Mouse (Mus musculus): ENCODE results near the gene Whrn.
A peak's percentile ranks its signal among the peaks of the same experiment; 100 is the strongest.

Whrn gene

DNA sequence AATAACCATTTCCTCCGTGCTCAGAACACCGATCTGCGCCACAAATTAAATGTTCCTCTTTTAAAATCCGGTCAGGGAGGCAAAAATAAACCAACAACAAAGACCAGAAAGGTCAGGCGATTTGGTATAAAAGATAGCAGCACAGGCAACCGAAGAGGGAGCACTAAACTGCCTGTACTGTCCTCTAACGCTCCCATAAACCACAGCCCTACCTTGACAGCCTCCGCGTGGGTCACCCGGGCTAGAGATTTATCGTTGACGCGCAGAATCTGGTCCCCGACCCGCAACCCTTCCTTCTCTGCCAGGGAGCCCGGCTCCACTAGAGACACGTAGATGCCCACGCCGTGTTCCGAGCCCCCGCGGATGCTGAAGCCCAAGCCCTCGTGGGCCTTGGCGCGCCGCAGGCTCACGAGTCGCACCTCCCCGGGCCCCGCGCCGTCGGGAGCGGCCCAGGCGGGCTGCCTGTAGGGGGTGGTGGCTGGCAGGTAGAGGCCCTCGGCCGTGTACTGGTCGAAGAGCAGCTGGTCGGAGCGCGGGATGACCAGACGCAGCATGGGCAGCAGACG, 1.3 kb downstream of the Whrn start:
- DNase-seq (ENCODE audit: low read depth, low spot score) = no peak

DNA sequence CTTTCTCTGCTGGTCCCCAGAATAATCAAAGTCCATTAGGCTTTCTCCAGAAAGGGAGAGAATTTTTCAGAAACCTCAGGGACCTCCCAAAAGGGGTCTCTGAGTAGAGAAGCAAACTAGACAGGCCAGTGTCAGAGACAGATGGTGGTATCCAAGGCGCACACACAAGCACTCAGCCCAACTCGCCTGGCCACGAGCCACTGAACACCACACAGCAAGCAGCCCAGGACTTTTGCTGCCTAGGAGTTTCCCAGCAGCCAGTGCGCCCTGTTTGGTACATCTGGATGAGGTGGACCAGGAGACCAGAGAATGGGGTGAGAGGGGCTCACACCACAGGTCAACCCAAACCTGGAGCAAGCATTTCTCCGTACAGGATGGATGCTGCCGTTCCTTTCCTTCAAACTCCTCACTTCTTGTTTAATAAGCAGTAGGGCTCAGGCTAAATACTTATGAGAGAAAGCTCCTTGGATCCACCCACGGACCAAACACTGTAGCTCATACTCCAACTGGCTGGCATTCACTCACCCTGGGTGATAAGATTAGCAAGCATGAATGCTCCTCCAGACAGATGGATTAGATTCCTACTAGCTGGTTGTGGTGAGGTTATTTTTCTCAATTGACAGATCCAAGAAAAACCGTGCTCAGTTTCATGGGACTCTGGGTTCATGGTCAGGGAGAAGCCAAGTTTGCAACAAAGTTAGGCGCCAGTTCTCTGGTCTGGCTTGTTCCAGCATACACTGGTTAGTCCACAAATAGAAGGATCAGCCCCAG, 2.3 kb downstream of the Whrn start:
- no peak for DNase-seq (ENCODE audit: low read depth, low spot score)

DNA sequence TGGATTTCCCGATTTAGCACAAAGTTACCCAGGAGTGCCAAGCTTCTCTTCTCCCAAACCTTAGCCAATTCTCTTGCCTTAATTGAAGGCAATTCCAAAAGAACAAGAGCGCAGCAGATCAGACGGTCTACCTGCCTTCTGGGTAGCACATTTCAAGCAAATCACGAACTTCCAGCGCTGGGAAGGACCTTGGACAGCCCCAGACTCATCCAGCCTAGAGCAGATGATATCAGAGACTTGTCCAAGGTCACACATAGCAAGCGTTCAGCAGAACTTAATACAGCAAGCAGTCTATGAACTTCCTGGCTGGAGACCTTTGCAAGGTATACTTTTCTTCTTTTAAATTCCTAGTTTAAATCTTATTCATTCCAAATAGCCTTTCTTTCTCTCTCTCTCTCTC, 4.3 kb downstream of the Whrn start:
- no peak for DNase-seq (ENCODE audit: low read depth, low spot score)

DNA sequence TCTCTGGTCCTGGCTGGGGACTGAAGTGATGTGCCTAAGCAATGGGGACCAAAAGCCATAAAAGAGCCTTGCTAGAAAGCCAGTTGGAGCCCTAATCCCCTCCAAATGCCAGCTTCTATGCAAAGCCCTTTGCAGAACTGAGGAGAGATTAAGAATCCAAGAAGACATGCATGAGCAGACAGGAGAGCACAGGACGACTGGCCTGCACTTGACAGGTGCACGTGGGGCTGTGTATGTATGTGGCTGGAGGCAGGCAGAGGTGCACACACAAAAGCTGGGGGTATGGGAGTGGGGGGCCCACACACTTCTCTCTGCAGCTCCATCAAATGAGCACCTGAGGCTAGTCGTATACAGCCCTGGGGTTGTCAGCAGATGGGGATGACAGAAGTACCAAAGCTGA, 5.6 kb downstream of the Whrn start:
- DNase-seq (ENCODE audit: low read depth, low spot score) = no peak

DNA sequence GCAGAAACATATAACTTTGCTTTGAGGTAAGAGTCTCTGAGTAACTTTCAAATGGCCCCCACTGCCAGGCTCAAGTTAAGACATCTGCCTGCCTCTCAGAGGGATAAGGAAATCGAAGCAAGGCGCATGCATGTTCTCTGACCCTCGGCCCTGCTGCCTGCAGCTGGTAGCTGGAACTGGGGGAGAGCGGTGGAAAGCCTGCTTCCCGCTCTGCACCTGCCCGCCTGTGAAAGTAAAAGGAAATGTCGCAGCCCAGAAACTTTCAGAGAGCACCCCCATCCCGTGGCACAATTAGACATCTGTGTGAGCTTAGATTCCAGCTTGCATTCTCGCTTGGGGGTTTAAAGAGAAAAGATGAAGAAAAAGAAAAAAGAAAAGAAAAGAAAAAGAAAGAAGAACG, 6.1 kb downstream of the Whrn start:
- no peak for DNase-seq (ENCODE audit: low read depth, low spot score)

- DNase-seq (ENCODE audit: low read depth, low spot score) = no peak
Measured at GRCm38 (mm10) chr4:63487916-63488315, 7.9 kb downstream of the Whrn start.

GRCm38 (mm10) chr4:63487256-63487655, 8.5 kb downstream of the Whrn start:
- DNase-seq (ENCODE audit: low read depth, low spot score) = no peak

GRCm38 (mm10) chr4:63486523-63486922, 9.3 kb downstream of the Whrn start:
- DNase-seq (ENCODE audit: low read depth, low spot score) = no peak

DNA sequence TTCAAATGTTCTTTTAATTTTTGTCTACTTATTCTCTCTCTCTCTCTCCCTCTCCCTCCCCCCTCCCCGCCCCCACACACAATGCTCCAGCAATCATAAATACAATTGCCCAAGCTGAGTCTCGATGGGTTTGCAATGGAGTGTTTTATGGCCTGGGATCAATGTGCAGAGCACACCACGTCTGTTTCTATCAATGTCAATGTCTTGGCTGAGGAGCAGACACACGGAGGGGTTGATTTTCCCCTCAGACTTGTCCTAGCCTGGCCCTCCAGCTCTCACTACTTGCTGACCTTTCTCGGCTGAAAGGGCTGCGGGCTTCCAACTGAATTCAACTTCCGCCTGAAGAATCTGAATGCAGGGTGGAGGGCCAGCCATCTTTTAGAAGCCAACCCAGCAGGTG, 12.1 kb downstream of the Whrn start:
- no peak for DNase-seq (ENCODE audit: low read depth, low spot score)

DNA sequence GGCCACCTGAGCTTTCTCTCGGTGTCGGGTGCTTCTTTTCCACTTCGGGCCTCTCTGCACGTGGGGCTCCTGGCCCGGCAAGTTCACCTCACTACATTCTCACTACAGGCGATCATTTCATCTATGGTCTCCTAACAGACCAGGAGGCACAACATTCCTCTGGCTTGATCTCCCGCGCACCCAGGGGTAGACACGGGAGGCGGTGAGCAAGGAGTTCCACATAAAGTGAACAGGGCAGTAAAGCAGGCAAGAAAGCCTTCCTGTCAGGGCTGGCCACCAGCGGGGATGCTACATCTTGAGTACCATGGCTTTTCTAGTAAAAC, 15.0 kb downstream of the Whrn start:
- no peak for DNase-seq (ENCODE audit: low read depth, low spot score)

DNA sequence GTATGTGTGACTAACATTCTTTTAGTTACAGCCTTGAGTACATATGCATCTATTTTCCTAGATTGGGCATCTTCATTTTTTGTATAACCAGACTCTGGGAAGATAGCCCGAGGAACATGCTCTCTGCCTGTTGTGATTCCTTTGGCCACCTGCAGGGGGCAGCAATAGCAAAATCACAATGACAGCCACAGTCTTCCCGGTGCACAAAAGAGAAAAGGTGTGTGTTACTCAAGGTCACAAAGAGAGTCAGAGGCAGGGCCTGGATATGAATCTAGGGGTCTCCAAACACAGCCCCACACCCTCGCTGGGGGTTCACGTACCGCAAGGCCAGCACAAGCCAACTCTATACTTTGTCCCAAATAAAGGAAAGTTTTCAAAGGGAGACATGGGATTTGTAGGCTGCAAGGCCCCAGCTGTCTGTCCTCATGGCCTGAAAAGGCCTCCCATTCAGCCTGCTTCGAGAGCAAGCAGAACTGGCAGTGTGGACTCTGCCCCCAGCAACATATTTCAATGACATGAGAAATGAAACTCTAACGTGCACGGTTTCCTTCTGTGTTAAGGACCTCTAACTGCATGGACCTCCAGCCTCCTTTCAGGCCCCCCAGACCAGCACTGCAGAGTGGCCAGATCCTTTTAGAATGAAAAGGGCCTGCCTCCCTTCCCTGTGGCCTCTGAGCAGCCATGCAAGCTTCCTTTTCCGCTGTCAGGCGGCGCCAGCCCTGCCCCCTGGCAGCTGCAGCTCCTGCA, 15.5 kb downstream of the Whrn start:
- peak; percentile 10 for DNase-seq (ENCODE audit: low read depth, low spot score)

- no peak for DNase-seq (ENCODE audit: low read depth, low spot score)
Measured at GRCm38 (mm10) chr4:63478036-63478435, 17.8 kb downstream of the Whrn start.

DNA sequence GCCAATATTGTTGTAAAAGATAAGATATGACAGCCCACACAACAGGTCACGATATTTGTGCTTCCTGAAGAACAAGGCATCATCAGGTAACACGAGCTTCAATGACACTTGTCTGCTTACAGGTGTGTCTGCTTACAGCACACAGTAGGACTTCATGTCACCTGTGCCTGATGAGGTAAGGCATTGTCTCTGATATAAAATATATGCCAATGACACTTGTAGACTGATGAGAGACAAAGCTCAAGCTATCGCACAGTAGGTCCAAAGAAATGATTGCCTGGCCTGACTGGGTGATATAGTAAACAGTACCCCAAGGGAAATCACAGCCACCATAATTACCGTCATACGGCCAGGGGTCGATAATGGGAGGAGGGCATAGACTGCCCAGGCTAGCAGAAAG, 18.9 kb downstream of the Whrn start:
- no peak for DNase-seq (ENCODE audit: low read depth, low spot score)

DNA sequence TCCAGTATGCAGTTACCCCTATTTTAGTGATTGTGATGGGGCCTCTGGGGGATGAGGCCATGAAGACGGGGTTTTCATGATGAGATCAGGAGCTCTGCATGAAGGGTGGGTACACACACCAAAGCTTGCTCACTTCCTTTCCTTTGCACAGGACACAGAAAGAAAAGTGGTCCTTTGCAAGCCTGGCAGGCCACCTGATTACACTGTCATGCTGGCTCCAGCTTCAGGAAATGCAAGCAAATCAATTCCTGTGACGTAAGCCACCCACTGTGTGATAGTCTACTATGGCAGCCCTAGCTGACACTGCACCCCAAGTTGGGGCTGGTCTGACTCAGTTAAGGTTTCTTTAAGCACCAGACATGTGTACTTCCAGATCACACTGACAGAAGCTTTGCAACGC, 20.6 kb downstream of the Whrn start:
- DNase-seq (ENCODE audit: low read depth, low spot score) = no peak

- DNase-seq (ENCODE audit: low read depth, low spot score) = no peak
Measured at GRCm38 (mm10) chr4:63474439-63474838, 21.4 kb downstream of the Whrn start.

DNA sequence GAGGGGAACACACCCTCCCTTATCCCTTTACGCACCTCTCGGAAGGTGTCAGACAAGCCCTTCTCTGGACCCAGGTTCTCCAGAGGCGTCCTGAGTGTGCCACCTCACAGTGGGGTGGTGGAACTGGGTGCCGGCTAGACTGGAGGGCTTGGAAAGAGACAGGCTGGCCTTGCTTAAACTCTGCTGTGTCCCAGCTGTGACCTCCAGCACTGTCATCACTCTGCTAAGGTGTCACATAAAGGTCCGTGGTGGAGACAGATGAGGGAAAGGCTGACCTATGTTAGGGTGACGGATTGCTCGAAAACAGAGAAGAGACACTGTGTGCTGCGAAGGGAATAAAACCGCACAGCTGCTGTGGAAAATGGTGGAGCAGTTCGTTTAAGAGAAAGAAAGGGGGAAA, 28.5 kb downstream of the Whrn start:
- no peak for DNase-seq (ENCODE audit: low read depth, low spot score)

GRCm38 (mm10) chr4:63466192-63466591, 29.6 kb downstream of the Whrn start:
- no peak for DNase-seq (ENCODE audit: low read depth, low spot score)

- DNase-seq (ENCODE audit: low read depth, low spot score) = no peak
Measured at GRCm38 (mm10) chr4:63460876-63461525, 34.8 kb downstream of the Whrn start.

- DNase-seq (ENCODE audit: low read depth, low spot score) = no peak
Measured at GRCm38 (mm10) chr4:63459141-63459789, 36.5 kb downstream of the Whrn start.

DNA sequence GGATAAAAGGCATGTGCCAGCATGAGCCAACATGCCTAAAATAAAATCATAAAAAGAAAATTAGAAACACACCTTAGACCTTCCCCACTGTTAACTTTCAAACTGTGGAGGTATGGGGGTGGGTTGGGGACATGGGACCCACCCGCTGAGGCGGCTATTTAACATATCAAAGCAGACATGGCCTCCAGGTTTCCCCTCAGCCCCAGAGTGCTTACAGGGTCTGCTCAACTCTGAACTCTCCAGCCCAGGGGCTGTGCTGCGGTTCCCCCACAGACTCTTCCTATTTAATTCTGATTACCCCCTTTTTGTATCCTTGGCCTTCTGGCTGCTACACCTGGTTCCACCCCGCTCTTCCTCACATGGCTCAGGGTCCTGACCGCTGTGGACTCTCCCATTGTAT, 39.2 kb downstream of the Whrn start:
- no peak for DNase-seq (ENCODE audit: low read depth, low spot score)

- DNase-seq (ENCODE audit: low read depth, low spot score) = no peak
Measured at GRCm38 (mm10) chr4:63453939-63454513, 41.8 kb downstream of the Whrn start.

DNA sequence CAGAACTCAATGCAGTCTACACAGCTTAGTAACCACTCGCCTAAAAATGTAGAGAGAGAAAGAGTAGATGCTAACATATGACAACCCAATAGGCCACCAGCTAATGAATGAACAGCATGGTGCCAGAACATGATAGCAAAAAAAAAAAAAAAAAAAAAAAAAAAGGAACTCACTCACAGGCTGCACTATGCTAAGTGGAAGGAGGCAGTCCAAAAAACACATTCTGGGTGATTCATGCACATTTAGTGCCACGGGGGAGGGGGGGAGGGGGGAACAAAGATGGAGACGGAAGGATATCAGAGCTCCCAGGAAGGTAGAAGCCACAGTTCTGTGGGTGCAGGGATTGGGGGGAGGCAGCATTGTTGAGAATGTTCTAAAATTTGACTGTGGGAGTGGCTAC, 43.2 kb downstream of the Whrn start:
- no peak for DNase-seq (ENCODE audit: low read depth, low spot score)

Data from skeletal muscle tissue, adult 2 months (tissue).